Mouse (Mus musculus) c-Kit-positive CD71-positive TER-119-negative erythroid progenitor cells, embryonic 14.5 days (primary cell): ENCODE data around the gene Hspa5.
"Not testable (repeated sequence)": the region's sequence is repeated elsewhere in the genome, so short reads cannot be mapped to it uniquely, and the experiment has no call there.

ENCODE experiments used
- DNase-seq: peaks from one replicate; pipeline ENCODE4 v3.0.0-alpha.2; 2013; ENCODE audit warnings: low read depth

Hspa5 gene

GRCm38 (mm10) chr2:34771368-34772226 is at the start of gene Hspa5:
Hspa5 (plus strand) TSS chr2:34771970.
- peak; percentile 98 for DNase-seq

- DNase-seq: no peak
These were observed 46.5 kb upstream of the Hspa5 start for GRCm38 (mm10) chr2:34725269-34725668.

- no peak for DNase-seq
These were observed 44.6 kb upstream of the Hspa5 start for GRCm38 (mm10) chr2:34727045-34727728.

GRCm38 (mm10) chr2:34736626-34737025 is 35.1 kb upstream of the Hspa5 start:
- no peak for DNase-seq

GRCm38 (mm10) chr2:34737911-34738310 is 33.9 kb upstream of the Hspa5 start:
- DNase-seq: no peak

- DNase-seq: peak; percentile 65
These were observed 31.9 kb upstream of the Hspa5 start for GRCm38 (mm10) chr2:34739684-34740391.

- DNase-seq: no peak
These were observed 30.2 kb upstream of the Hspa5 start for GRCm38 (mm10) chr2:34741390-34742159.

- DNase-seq: no peak
These were observed 29.1 kb upstream of the Hspa5 start for GRCm38 (mm10) chr2:34742675-34743074.

- no peak for DNase-seq
These were observed 27.3 kb upstream of the Hspa5 start for GRCm38 (mm10) chr2:34744476-34744875.

GRCm38 (mm10) chr2:34745673-34746072 is 26.1 kb upstream of the Hspa5 start:
- no peak for DNase-seq

- DNase-seq: no peak
These were observed 23.3 kb upstream of the Hspa5 start for GRCm38 (mm10) chr2:34748479-34748878.

- no peak for DNase-seq
These were observed 21.5 kb upstream of the Hspa5 start for GRCm38 (mm10) chr2:34750245-34750644.

GRCm38 (mm10) chr2:34753811-34754550 is 17.8 kb upstream of the Hspa5 start:
- peak; percentile 72 for DNase-seq

GRCm38 (mm10) chr2:34754551-34755358 is 17.0 kb upstream of the Hspa5 start, which contains the start of gene Gapvd1:
Gapvd1 (minus strand) TSS chr2:34755232.
- no peak for DNase-seq

- DNase-seq: no peak
These were observed 14.4 kb upstream of the Hspa5 start for GRCm38 (mm10) chr2:34757341-34757740.

- DNase-seq: not testable (repeated sequence)
These were observed 10.5 kb upstream of the Hspa5 start for GRCm38 (mm10) chr2:34761272-34761671.

GRCm38 (mm10) chr2:34762174-34762573 is 9.6 kb upstream of the Hspa5 start:
- DNase-seq: no peak

- DNase-seq: no peak
These were observed 8.9 kb upstream of the Hspa5 start for GRCm38 (mm10) chr2:34762872-34763271.

GRCm38 (mm10) chr2:34764801-34765200 is 7.0 kb upstream of the Hspa5 start:
- no peak for DNase-seq

GRCm38 (mm10) chr2:34770049-34770448 is 1.7 kb upstream of the Hspa5 start:
- DNase-seq: no peak
